Mouse (Mus musculus): ENCODE measurements around the gene Cadps2. TPM values are rescaled to one million over a fixed set of nuclear protein-coding genes. Genes with fewer than 3 reads are reported as not detected.

The Cadps2 gene
- total RNA-seq, 2 experiments from 2014 or later = 1.5 to 1.9 TPM

Other genes starting within 250 kb of the Cadps2 start
- not detected for gene Rnf133, start 189.1 kb downstream of the Cadps2 start, total RNA-seq (2021)
- gene Rnf148, start 184.3 kb downstream of the Cadps2 start, total RNA-seq (2021) = not detected
- not detected for gene Tas2r118, start 130.6 kb upstream of the Cadps2 start, total RNA-seq (2021)